Mouse (Mus musculus): ENCODE data around the gene Popdc3.

- TF ChIP-seq CTCF (conservative IDR thresholded peaks at IDR 0.05; ENCODE audit: low read length) (no peak), POU5F1 (IDR thresholded peaks at IDR 0.05; ENCODE audit: borderline replicate concordance, low read length) (no peak), NANOG (IDR thresholded peaks at IDR 0.05; ENCODE audit: borderline replicate concordance, low read length) (no peak)
Measured at GRCm38 (mm10) chr10:45154557-45155060, 23.3 kb upstream of the Popdc3 start.

Data from E14TG2a.4 (cell line).